Mouse (Mus musculus) MEL (cell line): Measurements from ENCODE around the gene Irx2. TPM values are rescaled to one million over a fixed set of nuclear protein-coding genes. Genes with fewer than 3 reads are reported as not detected.

Experiments
- DNase-seq: peaks from one replicate; pipeline ENCODE4 v3.0.0; 2011; ENCODE audit warnings: low read depth, low spot score
- H3K27ac ChIP-seq: 2 replicates; pipeline ENCODE4 v1.5.1; 2012; ENCODE audit warnings: low read depth, mild to moderate bottlenecking, control low read depth, low read length, moderate library complexity; ENCODE audit not compliant: control insufficient read depth
- H3K27me3 ChIP-seq, 2 experiments: fragments of 150-350 bp in 1 of 2; sonication (generic) in 1 of 2; 2 replicates each; pipeline ENCODE4 v1.6.1; 2012; ENCODE audit warnings: low read length in 2 of 2, mild to moderate bottlenecking in 2 of 2, improper control_type of control experiment in 1 of 2, moderate library complexity in 1 of 2; ENCODE audit not compliant: insufficient read depth in 2 of 2, control insufficient read depth in 1 of 2
- H3K36me3 ChIP-seq, 2 experiments: 2 replicates each; pipeline ENCODE4 v1.6.1; 2012 to 2014; ENCODE audit warnings: low read length in 2 of 2, improper control_type of control experiment in 1 of 2, inconsistent platforms in 1 of 2, mild to moderate bottlenecking in 1 of 2; ENCODE audit not compliant: insufficient read depth in 2 of 2, control insufficient read depth in 1 of 2
- H3K4me1 ChIP-seq, 2 experiments: fragments of 150-350 bp in 1 of 2; sonication (generic) in 1 of 2; 2 replicates each; pipeline ENCODE4 v1.6.1; 2012; ENCODE audit warnings: low read length in 2 of 2, improper control_type of control experiment in 1 of 2, mild to moderate bottlenecking in 1 of 2; ENCODE audit not compliant: insufficient read depth in 2 of 2, control insufficient read depth in 1 of 2
- H3K4me3 ChIP-seq, 2 experiments: fragments of 150-350 bp in 1 of 2; sonication (generic) in 1 of 2; 2 replicates each; pipeline ENCODE4 v1.5.1; 2012; ENCODE audit warnings: low read depth in 2 of 2, low read length in 2 of 2, mild to moderate bottlenecking in 2 of 2, moderate library complexity in 2 of 2, control low read depth in 1 of 2, improper control_type of control experiment in 1 of 2; ENCODE audit not compliant: control insufficient read depth in 1 of 2, insufficient read depth in 1 of 2
- H3K79me2 ChIP-seq: 2 replicates; pipeline ENCODE4 v1.6.1; 2012; ENCODE audit warnings: mild to moderate bottlenecking, low read length, moderate library complexity; ENCODE audit not compliant: control insufficient read depth, poor library complexity, insufficient read depth
- H3K9ac ChIP-seq: 2 replicates; pipeline ENCODE4 v1.6.1; 2012; ENCODE audit warnings: low read depth, mild to moderate bottlenecking, control low read depth, low read length, moderate library complexity; ENCODE audit not compliant: control insufficient read depth, poor library complexity, severe bottlenecking
- H3K9me3 ChIP-seq: fragments of 150-350 bp; sonication (generic); replicated peaks from 2 replicates; pipeline ENCODE4 v1.6.1; 2012; ENCODE audit warnings: mild to moderate bottlenecking, low read length, improper control_type of control experiment, moderate library complexity; ENCODE audit not compliant: insufficient read depth
- BHLHE40 ChIP-seq: IDR thresholded peaks from 2 replicates; pipeline ENCODE4 v1.6.1; 2012; ENCODE audit warnings: low read depth, mild to moderate bottlenecking, inconsistent platforms, low read length, improper control_type of control experiment, borderline replicate concordance
- CHD1 ChIP-seq: IDR thresholded peaks from 2 replicates; pipeline ENCODE4 v1.6.1; 2012; ENCODE audit warnings: low read depth, mild to moderate bottlenecking, inconsistent platforms, low read length, improper control_type of control experiment
- ELF1 ChIP-seq: IDR thresholded peaks from 2 replicates; pipeline ENCODE4 v1.6.1; 2014; ENCODE audit warnings: low read depth, mild to moderate bottlenecking, inconsistent platforms, low read length, improper control_type of control experiment, moderate library complexity
- ETS1 ChIP-seq: IDR thresholded peaks from 2 replicates; pipeline ENCODE4 v1.6.1; 2012; ENCODE audit warnings: low read depth, mild to moderate bottlenecking, inconsistent platforms, low read length, improper control_type of control experiment, moderate library complexity
- GABPA ChIP-seq: IDR thresholded peaks from 2 replicates; pipeline ENCODE4 v1.6.1; 2012; ENCODE audit warnings: low read depth, mild to moderate bottlenecking, inconsistent platforms, low read length, improper control_type of control experiment, moderate library complexity
- GATA1 ChIP-seq: IDR thresholded peaks from 2 replicates; pipeline ENCODE4 v1.6.1; 2011; ENCODE audit warnings: low read depth, low read length, improper control_type of control experiment
- HCFC1 ChIP-seq: IDR thresholded peaks from 2 replicates; pipeline ENCODE4 v1.6.1; 2012; ENCODE audit warnings: low read depth, mild to moderate bottlenecking, inconsistent platforms, low read length, improper control_type of control experiment, moderate library complexity
- KAT2A ChIP-seq: conservative IDR thresholded peaks from 2 replicates; pipeline ENCODE4 v1.6.1; 2012; ENCODE audit warnings: low read depth, low read length, improper control_type of control experiment, inconsistent platforms
- MAFK ChIP-seq: IDR thresholded peaks from 2 replicates; pipeline ENCODE4 v1.6.1; 2011; ENCODE audit warnings: low read depth, mild to moderate bottlenecking, low read length, improper control_type of control experiment, borderline replicate concordance
- MAX ChIP-seq: IDR thresholded peaks from 2 replicates; pipeline ENCODE4 v1.6.1; 2011; ENCODE audit warnings: low read length, improper control_type of control experiment
- MYB ChIP-seq: IDR thresholded peaks from 2 replicates; pipeline ENCODE4 v1.6.1; 2011; ENCODE audit warnings: mild to moderate bottlenecking, low read depth, low read length, improper control_type of control experiment
- MYC ChIP-seq: IDR thresholded peaks from 2 replicates; pipeline ENCODE4 v1.6.1; 2011; ENCODE audit warnings: low read depth, mild to moderate bottlenecking, low read length, improper control_type of control experiment, moderate library complexity
- RCOR1 ChIP-seq: IDR thresholded peaks from 2 replicates; pipeline ENCODE4 v1.6.1; 2012; ENCODE audit warnings: low read depth, mild to moderate bottlenecking, inconsistent platforms, low read length, improper control_type of control experiment
- SMC3 ChIP-seq: IDR thresholded peaks from 2 replicates; pipeline ENCODE4 v1.6.1; 2011; ENCODE audit warnings: low read depth, low read length, improper control_type of control experiment
- USF1 ChIP-seq: IDR thresholded peaks from 2 replicates; pipeline ENCODE4 v1.6.1; 2014; ENCODE audit warnings: low read depth, mild to moderate bottlenecking, inconsistent platforms, low read length, improper control_type of control experiment, moderate library complexity
- ZMIZ1 ChIP-seq: IDR thresholded peaks from 2 replicates; pipeline ENCODE4 v1.6.1; 2012; ENCODE audit warnings: low read depth, mild to moderate bottlenecking, inconsistent platforms, low read length, improper control_type of control experiment, moderate library complexity
- ZNF384 ChIP-seq: IDR thresholded peaks from 2 replicates; pipeline ENCODE4 v1.6.1; 2012; ENCODE audit warnings: low read depth, mild to moderate bottlenecking, inconsistent platforms, low read length, improper control_type of control experiment
- polyA plus RNA-seq, 2 experiments: library from polyadenylated mRNA; stranded (reverse) in 1 of 2; unstranded in 1 of 2; fragments of >175 nt in 1 of 2; fragments of >200 nt in 1 of 2; gene quantifications; 2 replicates each; pipeline versions ENCODE4 v1.2.1 to v1.2.4; 2012; ENCODE audit warnings: low replicate concordance in 2 of 2, low read depth in 1 of 2; ENCODE audit not compliant: insufficient read length in 2 of 2, insufficient read depth in 1 of 2, missing spikeins in 1 of 2
- total RNA-seq: library from RNA; depleted of rRNA; stranded (reverse); fragments of 300-350 nt; gene quantifications from 2 replicates; pipeline ENCODE4 v1.2.3, GENCODE M21; 2012

The Irx2 gene
- total and polyA plus RNA-seq, 3 experiments, result not detected

DNA sequence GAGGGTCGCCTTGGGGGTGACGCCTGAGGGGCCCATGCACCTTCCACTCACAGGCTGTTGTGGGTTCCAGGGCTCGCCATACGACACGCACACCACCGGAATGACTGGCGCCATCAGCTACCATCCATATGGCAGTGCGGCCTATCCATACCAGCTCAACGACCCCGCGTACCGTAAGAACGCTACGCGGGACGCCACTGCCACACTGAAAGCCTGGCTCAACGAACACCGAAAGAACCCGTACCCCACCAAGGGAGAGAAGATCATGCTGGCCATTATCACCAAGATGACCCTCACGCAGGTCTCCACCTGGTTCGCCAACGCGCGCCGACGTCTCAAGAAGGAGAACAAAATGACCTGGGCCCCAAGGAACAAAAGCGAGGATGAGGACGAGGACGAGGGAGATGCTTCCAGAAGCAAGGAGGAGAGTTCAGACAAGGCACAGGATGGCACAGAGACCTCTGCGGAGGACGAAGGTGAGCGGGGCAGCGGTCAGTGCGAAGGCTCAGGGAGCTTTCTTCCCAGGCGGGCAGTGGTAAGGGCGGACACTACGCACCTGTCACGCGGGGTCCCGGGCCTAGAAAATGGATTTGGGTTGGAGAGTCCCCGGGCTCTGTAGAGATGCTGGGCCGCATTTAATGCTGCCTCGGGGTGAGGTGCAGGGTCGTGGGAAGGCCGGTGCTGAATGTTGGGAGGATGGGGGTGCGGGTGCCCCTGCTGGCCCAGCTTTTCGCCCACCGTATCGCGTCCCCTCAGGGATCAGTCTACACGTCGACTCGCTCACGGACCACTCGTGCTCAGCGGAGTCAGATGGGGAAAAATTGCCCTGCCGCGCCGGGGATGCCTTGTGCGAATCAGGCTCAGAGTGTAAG, 2.1 kb downstream of the Irx2 start:
- TF ChIP-seq MAX (no peak), MAFK (no peak), MYB (no peak), GABPA (no peak), ELF1 (no peak), ETS1 (no peak), MYC (no peak), ZMIZ1 (no peak), RCOR1 (no peak), HCFC1 (no peak)
- no peak for DNase-seq
- Histone ChIP-seq H3K4me1 (no peaks in the 10 kb centered on the region), H3K9ac (no peak overlapping the region), H3K27ac (no peak overlapping the region), H3K4me3 (no peak overlapping the region), H3K27me3 (no peaks in the 10 kb centered on the region), H3K79me2 (no peaks in the 10 kb centered on the region), H3K36me3 (no peaks in the 10 kb centered on the region), H3K9me3 (no peaks in the 10 kb centered on the region)

DNA sequence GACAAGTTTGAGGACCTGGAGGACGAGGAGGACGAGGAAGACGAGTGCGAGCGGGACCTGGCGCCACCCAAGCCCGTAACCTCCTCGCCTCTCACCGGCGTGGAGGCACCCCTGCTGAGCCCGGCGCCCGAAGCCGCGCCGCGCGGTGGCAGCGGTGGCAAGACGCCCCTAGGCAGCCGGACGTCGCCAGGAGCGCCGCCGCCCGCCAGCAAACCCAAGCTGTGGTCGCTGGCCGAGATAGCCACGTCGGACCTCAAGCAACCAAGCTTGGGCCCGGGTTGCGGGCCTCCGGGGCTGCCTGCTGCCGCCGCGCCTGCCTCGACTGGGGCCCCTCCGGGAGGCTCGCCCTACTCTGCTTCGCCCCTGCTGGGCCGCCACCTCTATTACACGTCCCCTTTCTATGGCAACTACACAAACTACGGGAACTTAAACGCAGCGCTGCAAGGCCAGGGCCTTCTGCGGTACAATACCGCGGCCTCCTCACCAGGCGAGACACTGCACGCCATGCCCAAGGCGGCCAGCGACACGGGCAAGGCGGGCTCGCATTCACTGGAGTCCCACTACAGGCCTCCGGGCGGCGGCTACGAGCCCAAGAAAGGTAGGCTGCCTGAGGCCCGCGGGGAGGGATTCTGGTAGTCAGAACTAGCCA, 2.9 kb downstream of the Irx2 start:
- TF ChIP-seq CHD1 (no peak), GABPA (no peak), GATA1 (no peak), BHLHE40 (no peak), USF1 (no peak), KAT2A (no peak), HCFC1 (no peak), ELF1 (no peak), SMC3 (no peak), ZNF384 (no peak)
- H3K36me3 ChIP-seq, result no peaks in the 10 kb centered on the region
- no peaks in the 10 kb centered on the region for H3K27me3 ChIP-seq
- no peak for DNase-seq
- no peak overlapping the region for H3K27ac ChIP-seq
- no peak overlapping the region for H3K9ac ChIP-seq
- no peak overlapping the region for H3K4me3 ChIP-seq
- H3K9me3 ChIP-seq, result no peaks in the 10 kb centered on the region
- no peaks in the 10 kb centered on the region for H3K79me2 ChIP-seq
- H3K4me1 ChIP-seq, result no peaks in the 10 kb centered on the region
